Mouse (Mus musculus) adrenal gland (tissue): ENCODE measurements around the gene Mal.

Source experiments
- intact Hi-C: fragments of 180-260 bp; cut with DNase I; formaldehyde crosslinking; loops from one replicate; pipeline ENCODE4 v1.15.1; 2025
- long read RNA-seq, 2 experiments: library from polyadenylated mRNA; unstranded; transcript quantifications; one replicate each; pipeline ENCODE4 v2.0.0; 2020; ENCODE audit warnings: borderline replicate concordance in 1 of 2; ENCODE audit not compliant: insufficient replicate concordance in 1 of 2

Gene Mal
- long read RNA-seq, experiment 1, transcript Mal-202 (4 exons, 2,778 nt), result major isoform, 10 of 13 reads
- long read RNA-seq, experiment 1, partial matches to known transcripts, result 0 of 13 reads
- long read RNA-seq, experiment 1, other reads (novel, unspliced or antisense), result 3 of 13 reads
- long read RNA-seq, experiment 2, transcript Mal-202 (4 exons, 2,778 nt), result major isoform, 7 of 10 reads
- long read RNA-seq, experiment 2, partial matches to known transcripts, result 1 of 10 reads
- long read RNA-seq, experiment 2, other reads (novel, unspliced or antisense), result 2 of 10 reads

DNA sequence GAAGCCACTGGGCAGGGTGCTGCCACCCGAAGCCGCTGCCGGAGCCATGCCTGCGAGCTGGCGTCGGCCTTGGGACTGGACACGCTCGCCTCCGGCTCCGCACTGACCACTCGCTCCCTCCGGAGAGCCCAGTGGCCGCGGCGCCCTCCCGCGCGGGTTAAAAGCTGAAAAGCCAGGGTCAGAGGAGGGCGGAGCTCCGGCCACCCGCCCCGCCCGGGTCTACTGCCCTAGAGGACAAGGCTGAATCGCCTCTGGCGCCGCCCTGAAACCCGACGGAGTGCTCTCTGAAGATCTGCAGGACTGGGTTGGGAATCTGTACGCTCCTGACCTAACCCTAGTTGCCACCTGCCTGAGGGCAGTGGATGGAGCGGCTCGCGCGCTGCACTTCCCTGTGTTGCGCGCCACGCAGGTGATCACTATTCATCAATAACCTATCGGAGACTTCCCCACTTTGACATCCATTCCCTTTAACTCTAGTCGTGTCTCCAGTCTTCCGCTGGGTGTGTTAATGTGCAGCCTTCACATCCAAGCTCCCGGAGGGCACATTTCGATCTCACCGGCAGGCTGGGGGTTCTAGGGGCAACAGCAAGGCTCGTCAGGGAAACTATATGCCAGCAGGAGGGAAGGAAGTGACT, at the start of gene Mal:
Mal (minus strand) TSS at position 610 of the 635 bp plus-strand sequence.
- intact Hi-C loops, result no loop called here

GRCm38 (mm10) chr2:127705267-127705666, 48.8 kb upstream of the Mal start:
- intact Hi-C loops, result no loop called here

GRCm38 (mm10) chr2:127689239-127689638, 32.7 kb upstream of the Mal start:
- intact Hi-C loops, result no loop called here

DNA sequence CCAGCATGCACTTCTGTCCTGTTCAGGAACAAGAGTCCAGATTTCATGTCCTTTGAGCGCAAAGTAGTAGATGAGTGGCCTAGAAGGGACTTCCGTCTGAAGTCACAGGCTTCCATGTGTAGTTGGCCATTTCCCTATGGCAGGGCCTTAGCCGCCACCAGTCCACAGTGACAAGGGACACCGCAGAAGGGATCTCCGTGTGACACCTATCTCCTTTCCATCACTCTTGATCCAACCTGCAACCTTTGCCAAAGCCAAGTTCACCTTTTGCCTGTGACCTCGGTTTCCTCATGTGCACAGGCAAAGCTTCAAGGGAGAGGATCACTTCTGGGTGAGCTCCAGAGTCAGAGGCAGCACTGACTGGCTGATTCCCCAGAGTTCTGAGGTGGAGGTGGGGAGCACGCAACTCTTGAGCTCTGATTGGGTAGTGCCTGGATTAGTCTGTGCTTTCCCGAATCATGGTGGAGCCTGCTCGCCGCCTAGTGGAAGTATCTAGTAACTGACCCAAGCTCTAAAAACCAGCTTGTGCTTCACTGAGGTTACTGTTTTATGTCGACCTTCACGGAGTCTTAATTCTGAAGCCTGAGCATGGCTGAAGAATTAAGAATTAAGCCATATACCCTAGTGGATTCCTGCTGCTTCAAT, 27.3 kb upstream of the Mal start:
- intact Hi-C loops, result loop anchor here (5.0 kb wide), 1 partner anchor 77 kb away; no protein-coding TSS in a partner anchor

DNA sequence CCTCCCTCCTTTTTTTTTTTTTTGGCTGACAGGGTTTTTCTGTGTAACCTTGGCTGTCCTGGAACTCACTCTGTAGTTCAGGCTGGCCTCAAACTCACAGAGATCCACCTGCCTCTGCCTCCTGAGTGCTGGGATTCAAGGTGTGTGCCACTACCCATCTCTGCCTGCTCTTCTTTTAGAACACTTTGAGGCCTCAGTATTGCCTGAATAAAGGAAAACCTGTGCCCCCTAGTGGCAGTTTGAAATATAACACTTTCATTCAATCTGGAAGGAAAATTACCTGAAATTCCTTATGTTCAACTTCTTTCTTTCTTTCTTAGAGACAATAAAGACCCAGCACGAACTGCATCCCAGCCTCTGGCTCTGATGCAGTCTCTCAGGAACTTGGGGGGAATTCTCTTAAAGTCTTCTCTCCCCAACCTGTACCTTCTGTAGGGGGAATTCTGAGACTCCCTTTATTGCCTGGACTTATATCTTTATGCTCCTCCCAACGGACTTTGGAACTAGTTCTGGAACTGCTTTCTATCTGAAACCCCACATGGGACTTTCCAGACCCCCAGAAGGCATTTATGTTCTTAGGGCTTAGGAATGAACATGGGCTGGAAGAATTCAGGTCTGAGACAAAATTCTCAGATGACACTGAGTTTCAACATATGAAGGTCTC, 11.5 kb upstream of the Mal start:
- intact Hi-C loops, result loop anchor here (5.0 kb wide), 1 partner anchor 61 kb away; no protein-coding TSS in a partner anchor

DNA sequence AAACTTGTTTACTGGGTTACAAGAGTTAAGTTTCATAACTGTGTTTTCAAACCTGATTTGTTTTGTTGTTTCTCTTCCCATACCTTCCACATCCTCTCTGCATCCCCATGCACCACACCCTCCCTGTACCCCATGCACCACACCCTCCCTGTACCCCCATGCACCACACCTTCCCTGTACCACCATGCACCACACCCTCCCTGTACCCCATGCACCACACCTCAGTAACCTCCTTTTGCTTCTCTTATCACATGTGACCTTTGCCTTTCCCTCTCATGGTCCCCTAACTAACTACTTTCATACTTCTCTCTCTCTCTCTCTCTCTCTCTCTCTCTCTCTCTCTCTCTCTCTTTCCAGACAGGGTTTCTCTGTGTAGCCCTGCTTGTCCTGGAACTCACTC, 10.5 kb upstream of the Mal start:
- intact Hi-C loops, result loop anchor here (5.0 kb wide), 1 partner anchor 60 kb away; no protein-coding TSS in a partner anchor

DNA sequence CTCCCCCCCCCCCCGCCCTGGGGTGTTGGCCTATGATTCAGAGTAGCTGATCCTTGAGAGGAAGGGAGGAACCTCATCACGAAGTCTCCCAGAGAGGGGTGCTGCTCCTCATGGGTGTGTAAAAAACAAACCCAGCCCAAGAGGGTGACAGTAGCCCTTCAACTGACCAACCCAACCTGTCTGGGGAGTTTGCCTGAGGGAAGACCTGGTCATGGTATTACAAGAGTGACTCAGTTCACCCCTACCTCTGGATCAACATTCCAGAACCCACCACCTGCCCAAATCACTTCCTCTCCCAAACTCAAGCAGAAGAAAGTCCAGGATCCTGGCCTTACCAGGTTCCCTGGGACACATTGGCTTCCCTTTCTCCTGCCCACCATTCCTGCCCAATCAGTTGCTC, 6.2 kb upstream of the Mal start:
- intact Hi-C loops, result no loop called here

DNA sequence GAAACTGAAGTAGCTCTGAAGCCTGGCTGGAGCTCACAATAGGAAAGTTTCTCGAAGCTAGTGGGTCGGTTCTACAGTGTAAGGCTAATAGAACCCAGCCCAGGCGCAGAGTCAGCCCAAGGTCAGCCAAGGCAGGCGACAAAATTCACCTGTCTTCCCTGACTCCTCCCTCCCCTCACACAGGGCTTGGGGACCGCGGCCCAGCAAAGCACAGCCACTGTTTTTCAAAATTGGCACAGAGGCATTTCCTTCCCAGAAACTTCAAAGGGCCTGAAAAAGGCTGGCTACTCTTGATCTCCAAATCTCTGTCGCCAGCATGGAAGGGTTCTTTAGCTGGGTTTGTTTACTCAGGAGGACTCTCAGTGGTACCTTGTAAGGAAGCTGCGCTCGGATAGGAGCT, 1.1 kb downstream of the Mal start:
- intact Hi-C loops, result no loop called here

GRCm38 (mm10) chr2:127654786-127655185, 1.7 kb downstream of the Mal start:
- intact Hi-C loops, result no loop called here

GRCm38 (mm10) chr2:127652805-127653204, 3.7 kb downstream of the Mal start:
- intact Hi-C loops, result no loop called here

DNA sequence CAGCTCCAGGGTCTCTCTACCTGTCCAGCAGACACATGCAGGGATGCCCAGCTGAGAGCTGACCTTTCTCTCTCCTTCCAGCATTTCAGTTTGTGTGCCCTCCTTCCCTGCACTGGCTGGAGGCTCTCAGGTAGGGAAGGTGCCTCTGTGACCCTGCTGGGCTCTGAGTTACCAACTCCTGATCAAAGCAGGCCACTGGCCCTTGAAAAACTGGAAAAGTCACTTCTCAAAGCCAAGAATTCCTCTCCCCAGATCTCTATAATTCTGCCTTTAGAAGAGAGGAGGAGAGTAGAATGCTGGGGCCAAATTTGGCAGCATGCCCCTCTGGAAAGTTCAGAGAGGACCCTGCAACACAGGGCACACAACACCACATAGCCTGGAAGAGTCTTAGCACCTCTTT, 4.2 kb downstream of the Mal start:
- intact Hi-C loops, result no loop called here

- intact Hi-C loops, result no loop called here
These were observed 4.9 kb downstream of the Mal start for GRCm38 (mm10) chr2:127651601-127652000.

DNA sequence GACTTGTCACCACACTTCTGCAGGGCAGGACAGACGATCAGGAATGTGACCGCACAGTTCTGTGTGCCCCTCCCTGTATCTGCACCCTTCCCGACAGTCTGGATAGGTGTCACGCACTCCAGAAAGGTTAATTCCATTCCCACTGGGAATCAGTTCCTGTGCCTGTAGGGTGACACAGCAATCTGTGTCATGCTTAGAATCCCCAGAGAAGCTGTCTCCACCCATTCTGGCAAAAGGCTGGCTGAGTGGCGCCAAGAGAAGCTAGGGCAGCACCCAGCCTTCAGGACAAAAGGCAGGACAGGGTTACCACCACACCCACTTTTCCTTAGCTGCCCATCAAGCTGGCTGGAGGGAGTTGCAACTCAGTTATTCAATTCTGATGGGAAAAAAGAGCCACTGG, 6.6 kb downstream of the Mal start:
- intact Hi-C loops, result no loop called here

DNA sequence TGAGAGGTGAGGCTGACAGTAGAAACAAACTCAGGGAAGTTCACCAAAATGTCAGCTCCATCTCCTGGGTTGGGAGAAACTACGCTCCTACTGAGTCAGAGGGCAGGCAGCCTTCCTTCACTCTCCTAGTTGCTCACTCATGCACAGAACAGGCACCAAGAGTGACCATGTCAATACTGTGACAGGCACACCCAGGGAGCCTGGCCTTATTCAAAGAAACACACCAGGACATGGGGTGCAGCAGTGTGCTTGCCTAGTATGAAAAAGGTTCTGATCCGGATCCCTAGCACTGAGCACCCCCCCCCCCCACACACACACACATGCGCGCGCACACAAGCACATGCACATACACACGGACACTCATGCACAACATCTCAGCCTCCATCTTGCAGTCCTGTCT, 8.3 kb downstream of the Mal start:
- intact Hi-C loops, result no loop called here

DNA sequence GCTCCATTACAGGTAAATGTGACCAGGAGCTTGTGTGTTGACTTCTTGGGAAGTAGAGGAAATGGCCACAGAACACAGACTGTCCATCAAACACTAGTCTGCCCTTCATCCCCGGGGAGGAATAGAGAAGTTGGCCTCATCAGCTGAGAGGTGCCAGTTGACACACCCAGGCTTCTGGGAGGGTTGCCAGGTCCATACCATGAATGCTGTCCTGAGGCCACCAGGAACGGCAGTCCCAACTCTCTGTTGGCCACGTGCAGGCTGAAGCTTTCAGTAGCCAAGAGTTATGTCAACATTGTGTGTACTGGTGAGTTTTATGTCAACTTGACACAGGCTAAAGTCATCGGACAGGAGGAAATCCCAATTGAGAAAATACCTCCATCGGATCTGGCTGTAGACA, 9.6 kb downstream of the Mal start:
- intact Hi-C loops, result no loop called here

GRCm38 (mm10) chr2:127643728-127644704, 12.5 kb downstream of the Mal start:
- intact Hi-C loops, result no loop called here

- intact Hi-C loops, result no loop called here
These were observed 17.5 kb downstream of the Mal start for GRCm38 (mm10) chr2:127638973-127639372.

DNA sequence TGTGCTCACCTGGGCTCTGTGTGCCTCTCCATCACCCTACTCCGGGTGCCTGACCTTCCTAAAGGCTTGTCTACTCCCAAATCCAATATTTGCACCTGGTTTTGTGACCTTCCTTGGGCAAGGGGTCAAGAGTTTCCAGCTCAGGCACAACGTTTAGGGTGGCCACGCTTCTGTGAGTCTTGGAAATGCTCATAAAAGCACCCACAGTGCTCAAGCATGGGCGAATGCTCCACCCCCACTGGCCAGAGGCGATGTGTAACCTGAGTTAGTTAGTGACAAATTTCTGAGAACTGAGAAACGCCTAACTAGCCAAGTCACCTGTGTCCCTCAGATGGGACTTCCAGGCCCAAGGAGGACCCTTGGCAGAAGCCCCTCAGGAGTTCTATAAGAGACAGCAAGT, 20.9 kb downstream of the Mal start:
- intact Hi-C loops, result no loop called here

DNA sequence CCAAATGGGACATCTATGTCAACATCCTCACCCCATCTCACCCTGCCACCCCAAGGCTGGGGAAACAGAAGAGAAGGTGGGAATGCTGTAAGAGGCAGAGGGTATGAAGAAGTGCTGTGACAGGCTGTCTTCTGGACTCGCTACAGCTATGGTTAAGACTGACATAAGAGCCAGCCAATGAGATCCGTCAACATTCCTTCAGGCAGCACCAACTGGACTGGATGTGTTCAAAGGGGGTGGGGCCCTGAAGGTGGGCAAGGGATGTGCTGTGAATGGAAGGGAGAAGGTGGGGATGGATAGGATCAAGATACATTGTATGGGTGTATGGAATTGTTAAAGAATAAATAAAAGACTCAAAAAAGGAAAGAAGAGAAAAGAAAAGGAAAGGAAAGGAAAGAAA, 23.9 kb downstream of the Mal start:
- intact Hi-C loops, result no loop called here

GRCm38 (mm10) chr2:127627990-127628570, 28.4 kb downstream of the Mal start:
- intact Hi-C loops, result no loop called here
